Comparison of ENCODE assay signal across 14 mouse cellular contexts in genomic region chr2:35338707-35339106, GRCm38 (mm10). TPM values are rescaled to one million over a fixed set of nuclear protein-coding genes. Genes with fewer than 3 reads are reported as not detected.
DNase-seq lines count a peak whose midpoint lies in the region; ATAC-seq and TF ChIP-seq lines count a peak whose summit lies in the region.
"Had no signal": no experiment of that assay in that cellular context is flagged by ENCODE, and none has a peak within 500 bp of the region (broad histone marks: within the 10 kb centered on the region; RNA-seq: fewer than 3 reads in every experiment).

No protein-coding gene starts in this region.

- H3K4me2 ChIP-seq in intestine, embryonic 16.5 days (ENCODE audit: low read depth, low read length): no peak overlapping the region
- no peak overlapping the region for H3K4me2 ChIP-seq in forebrain, embryonic 15.5 days (replicated peaks)
- H3K4me2 ChIP-seq: hindbrain, embryonic 12.5 days had no signal

- WGBS in kidney, adult 2 months: 65% methylated on average over 6 of the region's 6 CpGs
- 49% methylated on average over 6 of the region's 6 CpGs for WGBS in intestine, embryonic 16.5 days
- 52% methylated on average over 6 of the region's 6 CpGs for WGBS in macrophage (ENCODE audit: missing documents)
- WGBS in forebrain, embryonic 15.5 days: 83% methylated on average over 6 of the region's 6 CpGs

- TF ChIP-seq CTCF in kidney, adult 2 months (conservative IDR thresholded peaks at IDR 0.05; ENCODE audit: insufficient read depth, insufficient read length, low read depth, low read length): no peak

- DNase-seq in kidney, adult 2 months: peak; percentile 34
- DNase-seq in kidney, adult 18-20 months: no peak
- DNase-seq in gastrocnemius, adult 18-20 months (ENCODE audit: low spot score): peak; percentile 78
- DNase-seq in cerebellum, adult 18-20 months: no peak
- no peak for DNase-seq in right cerebral cortex, postnatal 25 days
- DNase-seq: cerebellum, postnatal 25 days; midbrain, embryonic 14.5 days; thymus, adult 18-20 months had no signal

- H3K36me3 ChIP-seq in kidney, adult 2 months (ENCODE audit: control insufficient read depth, insufficient read depth, low read length): no peaks in the 10 kb centered on the region
- no peaks in the 10 kb centered on the region for H3K36me3 ChIP-seq in intestine, embryonic 16.5 days (ENCODE audit: control insufficient read depth, insufficient read depth, low read length)
- no peaks in the 10 kb centered on the region for H3K36me3 ChIP-seq in macrophage (ENCODE audit: inconsistent target)
- no peaks in the 10 kb centered on the region for H3K36me3 ChIP-seq in forebrain, embryonic 15.5 days
- H3K36me3 ChIP-seq: hindbrain, embryonic 12.5 days had no signal

- TF ChIP-seq POLR2A in kidney, adult 2 months (IDR thresholded peaks at IDR 0.05; ENCODE audit: low read depth, low read length): no peak

- H3K9me3 ChIP-seq in intestine, embryonic 16.5 days (ENCODE audit: control insufficient read depth, low read length): no peaks in the 10 kb centered on the region
- no peaks in the 10 kb centered on the region for H3K9me3 ChIP-seq in forebrain, embryonic 15.5 days
- H3K9me3 ChIP-seq: hindbrain, embryonic 12.5 days had no signal

- peaks cover 31% of the 10 kb centered on the region for H3K79me2 ChIP-seq in macrophage (ENCODE audit: inconsistent target)

- no peaks in the 10 kb centered on the region for H3K27me3 ChIP-seq in kidney, adult 2 months (replicated peaks; ENCODE audit: control insufficient read depth, insufficient read depth, low read length)
- H3K27me3 ChIP-seq in intestine, embryonic 16.5 days (replicated peaks; ENCODE audit: control insufficient read depth, insufficient read depth, low read length): no peaks in the 10 kb centered on the region
- no peaks in the 10 kb centered on the region for H3K27me3 ChIP-seq in forebrain, embryonic 15.5 days

- H3K4me3 ChIP-seq in kidney, adult 2 months (ENCODE audit: insufficient read depth, low read depth, low read length): no peak overlapping the region
- no peak overlapping the region for H3K4me3 ChIP-seq in intestine, embryonic 16.5 days (ENCODE audit: low read length)
- no peak overlapping the region for H3K4me3 ChIP-seq in macrophage (ENCODE audit: inconsistent target)
- H3K4me3 ChIP-seq in forebrain, embryonic 15.5 days: no peak overlapping the region
- H3K4me3 ChIP-seq: hindbrain, embryonic 12.5 days had no signal

- ATAC-seq in intestine, embryonic 16.5 days: no peak
- no peak for ATAC-seq in forebrain, embryonic 15.5 days (replicated peaks)
- ATAC-seq: CD4-positive, CD25-positive, alpha-beta regulatory T cell, adult 4 months had no signal

- H3K9ac ChIP-seq in intestine, embryonic 16.5 days (ENCODE audit: low read depth, low read length): no peak overlapping the region
- no peak overlapping the region for H3K9ac ChIP-seq in forebrain, embryonic 15.5 days (replicated peaks)
- H3K9ac ChIP-seq: hindbrain, embryonic 12.5 days had no signal

- H3K4me1 ChIP-seq in kidney, adult 2 months (ENCODE audit: control insufficient read depth, insufficient read depth, low read length): 0 out of 2 replicates have a peak, but pooled peaks cover 2% of the 10 kb centered on the region
- H3K4me1 ChIP-seq in intestine, embryonic 16.5 days (ENCODE audit: control insufficient read depth, insufficient read depth, low read length): peaks cover 17% of the 10 kb centered on the region; the same call in 1 of the 2 replicates
- H3K4me1 ChIP-seq in forebrain, embryonic 15.5 days: peaks cover 18% of the 10 kb centered on the region

- H3K27ac ChIP-seq in kidney, adult 2 months (ENCODE audit: insufficient read depth, low read depth, low read length): peak overlapping the region; percentile 47; the same call in 1 of the 2 replicates
- peak overlapping the region; percentile 71 for H3K27ac ChIP-seq in intestine, embryonic 16.5 days (ENCODE audit: low read length)
- H3K27ac ChIP-seq in macrophage: peak overlapping the region; percentile 92
- no peak overlapping the region for H3K27ac ChIP-seq in forebrain, embryonic 15.5 days (replicated peaks)
- H3K27ac ChIP-seq: hindbrain, embryonic 12.5 days had no signal

RNA-seq across cellular contexts. Expression of gene Stom, which starts 1.9 kb away (rescaled TPM):
- 16.0 and 18.8 TPM in 2 replicates for polyA plus RNA-seq in kidney, adult 2 months (2012; rRNA removed)
- total RNA-seq in gastrocnemius, adult 18-20 months (2021): 10 to 100 TPM; 33.3 to 33.7 TPM
- polyA plus RNA-seq in intestine, embryonic 16.5 days (2015; fragmentation: Nextera tagmentation; extraction: Ambion mirVana): 64.7 and 66.0 TPM in 2 replicates
- total RNA-seq in macrophage (2018; cell fraction: chromatin; rRNA removed): 100 to 1,000 TPM in 11 of 26 experiments, 10 to 100 TPM in 15; 30.9 to 262 (median 79.8) TPM
- total RNA-seq in macrophage (2018; cell fraction: cytosol; rRNA removed): 100 to 1,000 TPM; 204 to 401 (median 304) TPM
- total RNA-seq in macrophage (2018; cell fraction: nucleus; rRNA removed): 100 to 1,000 TPM; 188 to 510 (median 266) TPM
- polyA plus RNA-seq in macrophage (2018): 180 to 528 TPM (median 364 TPM) in 3 replicates
- 9.9 and 10.9 TPM in 2 replicates for polyA plus RNA-seq in forebrain, embryonic 15.5 days (2015; fragmentation: Nextera tagmentation; extraction: Ambion mirVana)

RNA-seq across cellular contexts. Expression of gene 4930568D16Rik, which starts 28.8 kb away (rescaled TPM):
- not detected in 2 replicates for polyA plus RNA-seq in kidney, adult 2 months (2012; rRNA removed)
- total RNA-seq in gastrocnemius, adult 18-20 months (2021): not detected
- polyA plus RNA-seq in intestine, embryonic 16.5 days (2015; fragmentation: Nextera tagmentation; extraction: Ambion mirVana): not detected in 2 replicates
- total RNA-seq in macrophage (2018; cell fraction: chromatin; rRNA removed): not detected
- not detected for total RNA-seq in macrophage (2018; cell fraction: cytosol; rRNA removed)
- not detected for total RNA-seq in macrophage (2018; cell fraction: nucleus; rRNA removed)
- not detected in 3 replicates for polyA plus RNA-seq in macrophage (2018)
- polyA plus RNA-seq in forebrain, embryonic 15.5 days (2015; fragmentation: Nextera tagmentation; extraction: Ambion mirVana): not detected in 2 replicates
- total RNA-seq: left cerebral cortex, adult 18-20 months had no signal
- polyA plus RNA-seq: CD4-positive, CD25-positive, alpha-beta regulatory T cell, adult 4 months; hindbrain, embryonic 12.5 days; midbrain, embryonic 14.5 days had no signal

RNA-seq across cellular contexts. Expression of gene 4930402F06Rik, which starts 58.3 kb away (rescaled TPM):
- polyA plus RNA-seq in kidney, adult 2 months (2012; rRNA removed): not detected in 2 replicates
- total RNA-seq in gastrocnemius, adult 18-20 months (2021): not detected
- polyA plus RNA-seq in intestine, embryonic 16.5 days (2015; fragmentation: Nextera tagmentation; extraction: Ambion mirVana): not detected in 2 replicates
- total RNA-seq in macrophage (2018; cell fraction: chromatin; rRNA removed): not detected
- not detected for total RNA-seq in macrophage (2018; cell fraction: cytosol; rRNA removed)
- not detected for total RNA-seq in macrophage (2018; cell fraction: nucleus; rRNA removed)
- polyA plus RNA-seq in macrophage (2018): not detected in 3 replicates
- not detected in 2 replicates for polyA plus RNA-seq in forebrain, embryonic 15.5 days (2015; fragmentation: Nextera tagmentation; extraction: Ambion mirVana)
- total RNA-seq: left cerebral cortex, adult 18-20 months had no signal
- polyA plus RNA-seq: CD4-positive, CD25-positive, alpha-beta regulatory T cell, adult 4 months; hindbrain, embryonic 12.5 days; midbrain, embryonic 14.5 days had no signal

Comparison
In these comparisons a context has a peak if more than half of its experiments do, and no peak if none do; other contexts are left out.
1. DNase-seq: peak in kidney, adult 2 months (single experiment) and gastrocnemius, adult 18-20 months (single experiment); none in kidney, adult 18-20 months (single experiment), cerebellum, adult 18-20 months (0 of 2) and right cerebral cortex, postnatal 25 days (single experiment).